Mouse (Mus musculus): ENCODE results near the gene Vav3. TPM values are rescaled to one million over a fixed set of nuclear protein-coding genes. Genes with fewer than 3 reads are reported as not detected.

Gene Vav3
- polyA plus RNA-seq, 1 experiment from 2014 or later = 17.4 TPM

Other genes with a start within 250 kb of the Vav3 start
- gene Slc25a24, start 217.5 kb upstream of the Vav3 start, polyA plus RNA-seq (2014; fragmentation: Nextera tagmentation; extraction: Ambion mirVana) = 31.0 and 33.5 TPM in 2 replicates

Measured in neural tube, embryonic 11.5 days (tissue).